ENCODE assay signal across 8 mouse cellular contexts in the genomic region with DNA sequence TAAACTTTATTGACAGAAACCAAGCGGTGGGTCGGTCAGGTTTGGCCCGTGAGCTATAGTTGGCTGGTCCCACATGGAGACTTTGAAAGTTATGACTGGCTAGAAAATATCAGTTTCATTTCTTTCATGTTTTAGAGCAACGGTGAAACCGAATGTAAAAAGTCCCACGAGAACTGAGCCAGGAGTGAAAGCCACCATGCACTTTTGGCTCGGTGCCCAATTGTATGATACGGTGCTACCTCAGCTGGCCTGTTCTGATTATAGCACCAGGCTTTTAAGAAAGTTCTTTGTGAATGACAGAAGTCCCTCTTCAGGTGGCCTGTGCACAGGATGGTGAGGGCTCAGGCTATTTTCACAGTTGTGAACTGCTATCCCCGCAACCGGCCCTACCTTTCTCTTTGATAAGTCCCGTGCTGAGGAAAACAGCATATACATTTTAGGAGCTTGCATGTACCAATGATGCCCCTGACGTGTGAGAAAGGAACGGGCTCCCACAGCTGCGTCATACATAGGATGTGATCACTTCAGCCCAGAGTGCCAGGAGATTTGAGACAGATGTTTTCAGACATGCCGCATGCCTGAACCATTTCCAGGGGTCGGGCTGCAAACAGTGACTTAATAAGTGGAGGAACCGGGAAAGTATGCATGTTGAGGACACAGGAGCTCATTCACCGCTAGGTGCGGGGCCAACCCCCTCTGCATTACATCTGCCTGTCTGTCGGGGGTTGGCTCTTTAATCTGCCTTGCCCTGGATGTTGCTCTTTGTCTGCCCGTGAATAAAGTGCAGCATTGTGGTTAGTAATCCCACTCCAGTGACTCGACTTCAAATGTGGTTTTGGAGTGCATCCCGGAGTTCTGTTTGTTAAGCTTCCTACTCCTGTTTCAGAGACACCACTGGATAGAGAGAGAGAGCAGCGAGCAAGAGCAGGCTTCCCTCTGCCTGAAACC.
DNase-seq lines count a peak whose midpoint lies in the region; ATAC-seq lines count a peak whose summit lies in the region.

No protein-coding gene starts in this region.

- no peak overlapping the region for H3K27ac ChIP-seq in hindbrain, embryonic 10.5 days
- H3K27ac ChIP-seq in midbrain, embryonic 14.5 days (replicated peaks; ENCODE audit: low read depth, low read length): no peak overlapping the region

- intact Hi-C loops in left cerebral cortex, postnatal 14 days (cut with DNase I): no loop called here

- H3K9ac ChIP-seq in midbrain, embryonic 14.5 days (replicated peaks; ENCODE audit: low read length): no peak overlapping the region

- peak; percentile 55 for ATAC-seq in midbrain, embryonic 14.5 days (ENCODE audit: low FRiP score, low TSS enrichment)
- ATAC-seq in erythroblast, adult 5-6 weeks (replicated peaks; ENCODE audit: low FRiP score, poor library complexity, severe bottlenecking): no peak

- H3K4me2 ChIP-seq in midbrain, embryonic 14.5 days (ENCODE audit: low read length): peak overlapping the region; percentile 38

- no peak overlapping the region for H3K4me3 ChIP-seq in hindbrain, embryonic 10.5 days
- H3K4me3 ChIP-seq in midbrain, embryonic 14.5 days (replicated peaks; ENCODE audit: low read depth, low read length): peak overlapping the region; percentile 9; the same call in 1 of the 2 replicates

- WGBS in hindbrain, embryonic 10.5 days: 57% methylated on average over 24 of the region's 24 CpGs
- 33% methylated on average over 24 of the region's 24 CpGs for WGBS in midbrain, embryonic 14.5 days

- no peaks in the 10 kb centered on the region for H3K36me3 ChIP-seq in hindbrain, embryonic 10.5 days
- no peaks in the 10 kb centered on the region for H3K36me3 ChIP-seq in midbrain, embryonic 14.5 days (ENCODE audit: control insufficient read depth, insufficient read depth, low read length)

- H3K4me1 ChIP-seq in hindbrain, embryonic 10.5 days (replicated peaks): peaks cover 16% of the 10 kb centered on the region
- H3K4me1 ChIP-seq in midbrain, embryonic 14.5 days (ENCODE audit: control insufficient read depth, insufficient read depth, low read length): no peaks in the 10 kb centered on the region

- peak; percentile 61 for DNase-seq in CD4-positive, CD25-positive, alpha-beta regulatory T cell, adult 2 months (ENCODE audit: low read depth, low spot score)
- DNase-seq in adipocyte (ENCODE audit: low spot score): peak; percentile 52
- peak; percentile 37 for DNase-seq in gastrocnemius, adult 18-20 months (ENCODE audit: low spot score)
- peak; percentile 33 for DNase-seq in hindbrain, embryonic 10.5 days (ENCODE audit: low spot score)
- peak; percentile 25 to 34 for DNase-seq in left cerebral cortex, postnatal 14 days (ENCODE audit: low spot score in 2 of 2)
- peak; percentile 61 for DNase-seq in midbrain, embryonic 14.5 days
- no peak for DNase-seq in thymus, postnatal 25 days

- no peaks in the 10 kb centered on the region for H3K27me3 ChIP-seq in hindbrain, embryonic 10.5 days (ENCODE audit: insufficient read depth, poor library complexity, severe bottlenecking)
- no peaks in the 10 kb centered on the region for H3K27me3 ChIP-seq in midbrain, embryonic 14.5 days (ENCODE audit: control insufficient read depth, insufficient read depth, low read length)

- H3K9me3 ChIP-seq in hindbrain, embryonic 10.5 days: no peaks in the 10 kb centered on the region
- H3K9me3 ChIP-seq in midbrain, embryonic 14.5 days (ENCODE audit: control insufficient read depth, low read length): no peaks in the 10 kb centered on the region
